Mouse (Mus musculus) ovary, adult 18-20 months (tissue): ENCODE results near the gene Gjb5.

Experiments used
- DNase-seq: peaks from one replicate; pipeline ENCODE4 v3.0.0; 2022; ENCODE audit warnings: low spot score, mixed read lengths

The Gjb5 gene

GRCm38 (mm10) chr4:127358018-127358417 is at the start of gene Gjb5:
TSS of gene Gjb5 (minus strand) at chr4:127358181.
- DNase-seq: no peak

- DNase-seq: no peak
Measured at GRCm38 (mm10) chr4:127402614-127403013, 44.6 kb upstream of the Gjb5 start.

GRCm38 (mm10) chr4:127402166-127402565 is 44.2 kb upstream of the Gjb5 start:
- no peak for DNase-seq

GRCm38 (mm10) chr4:127400165-127401145 is 42.5 kb upstream of the Gjb5 start:
- DNase-seq: no peak

GRCm38 (mm10) chr4:127395591-127395990 is 37.6 kb upstream of the Gjb5 start:
- no peak for DNase-seq

GRCm38 (mm10) chr4:127389645-127390044 is 31.7 kb upstream of the Gjb5 start:
- no peak for DNase-seq

- no peak for DNase-seq
Measured at GRCm38 (mm10) chr4:127377344-127377743, 19.4 kb upstream of the Gjb5 start.

GRCm38 (mm10) chr4:127375541-127376177 is 17.7 kb upstream of the Gjb5 start:
- DNase-seq: no peak

GRCm38 (mm10) chr4:127374645-127375044 is 16.7 kb upstream of the Gjb5 start:
- DNase-seq: no peak

GRCm38 (mm10) chr4:127373491-127373890 is 15.5 kb upstream of the Gjb5 start:
- DNase-seq: peak; percentile 14

GRCm38 (mm10) chr4:127371546-127371945 is 13.6 kb upstream of the Gjb5 start:
- DNase-seq: no peak

- no peak for DNase-seq
Measured at GRCm38 (mm10) chr4:127370447-127370846, 12.5 kb upstream of the Gjb5 start.

GRCm38 (mm10) chr4:127368379-127368973 is 10.5 kb upstream of the Gjb5 start:
- DNase-seq: no peak

GRCm38 (mm10) chr4:127365834-127366233 is 7.9 kb upstream of the Gjb5 start:
- DNase-seq: no peak

- no peak for DNase-seq
Measured at GRCm38 (mm10) chr4:127365433-127365832, 7.5 kb upstream of the Gjb5 start.

GRCm38 (mm10) chr4:127364431-127364830 is 6.5 kb upstream of the Gjb5 start:
- DNase-seq: no peak

- no peak for DNase-seq
Measured at GRCm38 (mm10) chr4:127363331-127363730, 5.3 kb upstream of the Gjb5 start.

GRCm38 (mm10) chr4:127362520-127362919 is 4.5 kb upstream of the Gjb5 start:
- DNase-seq: no peak

GRCm38 (mm10) chr4:127354506-127355485 is 3.2 kb downstream of the Gjb5 start:
- DNase-seq: no peak

GRCm38 (mm10) chr4:127353951-127354438 is 4.0 kb downstream of the Gjb5 start, which contains the start of gene Gjb4:
TSS of gene Gjb4 (minus strand) at chr4:127354081.
- no peak for DNase-seq

- no peak for DNase-seq
Measured at GRCm38 (mm10) chr4:127352594-127352993, 5.4 kb downstream of the Gjb5 start.
